Mouse (Mus musculus) gastrocnemius, adult 2 months (tissue): Measurements from ENCODE around the gene Fgfr1op. TPM values are rescaled to one million over a fixed set of nuclear protein-coding genes. Genes with fewer than 3 reads are reported as not detected.
"Not testable (repeated sequence)": the region's sequence is repeated elsewhere in the genome, so short reads cannot be mapped to it uniquely, and the experiment has no call there.

ENCODE experiments used
- DNase-seq: peaks from one replicate; pipeline ENCODE4 v3.0.0; 2022
- H3K27ac ChIP-seq: fragments of 200-600 bp; 2 replicates; pipeline ENCODE4 v1.8.1; 2022; ENCODE audit warnings: mild to moderate bottlenecking
- H3K4me3 ChIP-seq: fragments of 200-600 bp; 2 replicates; pipeline ENCODE4 v1.8.1; 2022; ENCODE audit warnings: mild to moderate bottlenecking, moderate library complexity
- CTCF ChIP-seq: fragments of 200-600 bp; IDR thresholded peaks from 2 replicates; pipeline ENCODE4 v1.8.1; 2022; ENCODE audit warnings: antibody characterized with exemption, mild to moderate bottlenecking, moderate library complexity
- intact Hi-C: fragments of 180-260 bp; cut with DNase I; formaldehyde crosslinking; loops from one replicate; pipeline ENCODE4 v1.15.1; 2025
- total RNA-seq, 2 experiments: library from RNA; stranded (reverse); gene quantifications; 2 replicates each; pipeline ENCODE4 v1.2.3; 2021

The Fgfr1op gene
- total RNA-seq, 2 experiments from 2014 or later: 17.3 to 22.9 TPM

GRCm38 (mm10) chr17:8199936-8200330, 34.6 kb downstream of the Fgfr1op start:
- TF ChIP-seq CTCF: no peak
- no peak overlapping the region for H3K4me3 ChIP-seq
- no peak overlapping the region for H3K27ac ChIP-seq
- no peak for DNase-seq
- intact Hi-C loops: no loop called here

- TF ChIP-seq CTCF: no peak
- intact Hi-C loops: no loop called here
- Histone ChIP-seq H3K4me3 (no peak overlapping the region), H3K27ac (no peak overlapping the region)
- no peak for DNase-seq
These were observed 38.2 kb downstream of the Fgfr1op start for GRCm38 (mm10) chr17:8203487-8203886.

GRCm38 (mm10) chr17:8205221-8205631, 39.9 kb downstream of the Fgfr1op start:
- DNase-seq, intact Hi-C loops: not testable (repeated sequence)

GRCm38 (mm10) chr17:8206691-8207090, 41.4 kb downstream of the Fgfr1op start:
- no peak for DNase-seq
- Histone ChIP-seq H3K27ac (no peak overlapping the region), H3K4me3 (no peak overlapping the region)
- intact Hi-C loops: no loop called here
- TF ChIP-seq CTCF: no peak

More at GRCm38 (mm10) chr17:8205221-8205631, 39.9 kb downstream of the Fgfr1op start:
- not testable (repeated sequence) for H3K4me3 ChIP-seq, H3K27ac ChIP-seq

GRCm38 (mm10) chr17:8209696-8210095, 44.4 kb downstream of the Fgfr1op start:
- no peak for DNase-seq
- intact Hi-C loops: no loop called here
- no peak overlapping the region for H3K27ac ChIP-seq
- TF ChIP-seq CTCF: no peak
- no peak overlapping the region for H3K4me3 ChIP-seq

GRCm38 (mm10) chr17:8210170-8210569, 44.9 kb downstream of the Fgfr1op start:
- no peak for DNase-seq
- intact Hi-C loops: no loop called here
- no peak for TF ChIP-seq CTCF
- Histone ChIP-seq H3K4me3 (no peak overlapping the region), H3K27ac (no peak overlapping the region)

- intact Hi-C loops: no loop called here
- H3K27ac ChIP-seq: no peak overlapping the region
- no peak for DNase-seq
- no peak overlapping the region for H3K4me3 ChIP-seq
- TF ChIP-seq CTCF: no peak
These were observed 45.4 kb downstream of the Fgfr1op start for GRCm38 (mm10) chr17:8210675-8211074.

- intact Hi-C loops: no loop called here
- no peak for DNase-seq
- TF ChIP-seq CTCF: no peak
- H3K4me3 ChIP-seq: no peak overlapping the region
- no peak overlapping the region for H3K27ac ChIP-seq
These were observed 46.1 kb downstream of the Fgfr1op start for GRCm38 (mm10) chr17:8211399-8211798.

GRCm38 (mm10) chr17:8214369-8214768, 49.1 kb downstream of the Fgfr1op start:
- intact Hi-C loops: no loop called here
- no peak for DNase-seq
- no peak for TF ChIP-seq CTCF
- H3K27ac ChIP-seq: no peak overlapping the region
- no peak overlapping the region for H3K4me3 ChIP-seq

- intact Hi-C loops: no loop called here
- DNase-seq: no peak
- no peak for TF ChIP-seq CTCF
- Histone ChIP-seq H3K27ac (no peak overlapping the region), H3K4me3 (no peak overlapping the region)
These were observed 49.9 kb downstream of the Fgfr1op start for GRCm38 (mm10) chr17:8215016-8215745.

- TF ChIP-seq CTCF: no peak
- no peak for DNase-seq
- Histone ChIP-seq H3K4me3 (no peak overlapping the region), H3K27ac (no peak overlapping the region)
- intact Hi-C loops: no loop called here
These were observed 57.9 kb downstream of the Fgfr1op start for GRCm38 (mm10) chr17:8223225-8223624.

- Histone ChIP-seq H3K4me3 (no peak overlapping the region), H3K27ac (no peak overlapping the region)
- no peak for TF ChIP-seq CTCF
- no peak for DNase-seq
- intact Hi-C loops: no loop called here
These were observed 58.8 kb downstream of the Fgfr1op start for GRCm38 (mm10) chr17:8224072-8224471.

- intact Hi-C loops: no loop called here
- Histone ChIP-seq H3K27ac (no peak overlapping the region), H3K4me3 (no peak overlapping the region)
- no peak for TF ChIP-seq CTCF
- DNase-seq: no peak
These were observed 59.9 kb downstream of the Fgfr1op start for GRCm38 (mm10) chr17:8225166-8225565.

- Histone ChIP-seq H3K4me3 (no peak overlapping the region), H3K27ac (no peak overlapping the region)
- TF ChIP-seq CTCF: no peak
- DNase-seq: no peak
- intact Hi-C loops: no loop called here
These were observed 60.4 kb downstream of the Fgfr1op start for GRCm38 (mm10) chr17:8225746-8226145.
